Mouse (Mus musculus): Measurements from ENCODE around the gene Poldip2. TPM values are rescaled to one million over a fixed set of nuclear protein-coding genes. Genes with fewer than 3 reads are reported as not detected.
"Not testable (repeated sequence)": the region's sequence is repeated elsewhere in the genome, so short reads cannot be mapped to it uniquely, and the experiment has no call there.

The Poldip2 gene
- total and polyA plus RNA-seq, 2 experiments from 2014 or later: 139 to 175 TPM

- H3K27me3 ChIP-seq (ENCODE audit: insufficient read depth, low read length): no peaks in the 10 kb centered on the region
- DNase-seq (no peak), ATAC-seq (no peak)
Measured at GRCm38 (mm10) chr11:78531046-78531445, 19.1 kb downstream of the Poldip2 start.

GRCm38 (mm10) chr11:78531515-78531914, 19.5 kb downstream of the Poldip2 start:
- not testable (repeated sequence) for DNase-seq; H3K9ac ChIP-seq; H3K4me2 ChIP-seq (ENCODE audit: low read depth); H3K9me3 ChIP-seq (ENCODE audit: low read length); H3K4me3 ChIP-seq (ENCODE audit: low read depth, low read length); H3K27me3 ChIP-seq (ENCODE audit: insufficient read depth, low read length); H3K27ac ChIP-seq (ENCODE audit: low read depth, low read length); ATAC-seq
- H3K36me3 ChIP-seq (ENCODE audit: insufficient read depth): peaks cover 35% of the 10 kb centered on the region
- peaks cover 10% of the 10 kb centered on the region for H3K4me1 ChIP-seq (ENCODE audit: insufficient read depth)
- WGBS: 91% methylated on average over 10 of the region's 10 CpGs

More at GRCm38 (mm10) chr11:78531046-78531445, 19.1 kb downstream of the Poldip2 start:
- Histone ChIP-seq H3K9ac (no peak overlapping the region), H3K9me3 (ENCODE audit: low read length) (no peaks in the 10 kb centered on the region), H3K27ac (ENCODE audit: low read depth, low read length) (no peak overlapping the region), H3K4me1 (ENCODE audit: insufficient read depth) (peaks cover 10% of the 10 kb centered on the region), H3K4me2 (ENCODE audit: low read depth) (no peak overlapping the region), H3K4me3 (ENCODE audit: low read depth, low read length) (no peak overlapping the region), H3K36me3 (ENCODE audit: insufficient read depth) (peaks cover 40% of the 10 kb centered on the region)
- WGBS: 78% methylated on average over 6 of the region's 6 CpGs
- TF ChIP-seq CTCF (IDR thresholded peaks at IDR 0.05; ENCODE audit: low read depth): no peak

GRCm38 (mm10) chr11:78534516-78534915, 22.5 kb downstream of the Poldip2 start:
- H3K9me3 ChIP-seq (ENCODE audit: low read length): no peaks in the 10 kb centered on the region
- no peak for DNase-seq
- no peak overlapping the region for H3K27ac ChIP-seq (ENCODE audit: low read depth, low read length)
- TF ChIP-seq CTCF (IDR thresholded peaks at IDR 0.05; ENCODE audit: low read depth): 0 out of 2 replicates have a peak, but pooled peaks have one; percentile 14
- 87% methylated on average over 4 of the region's 4 CpGs for WGBS
- 0 out of 2 replicates have a peak overlapping the region, but pooled peaks have one; percentile 65 for H3K4me3 ChIP-seq (ENCODE audit: low read depth, low read length)
- ATAC-seq: no peak
- no peaks in the 10 kb centered on the region for H3K27me3 ChIP-seq (ENCODE audit: insufficient read depth, low read length)
- H3K4me1 ChIP-seq (ENCODE audit: insufficient read depth): peaks cover 10% of the 10 kb centered on the region
- H3K36me3 ChIP-seq (ENCODE audit: insufficient read depth): peaks cover 15% of the 10 kb centered on the region
- no peak overlapping the region for H3K9ac ChIP-seq
- H3K4me2 ChIP-seq (ENCODE audit: low read depth): peak overlapping the region; percentile 64

GRCm38 (mm10) chr11:78535376-78536079, 23.5 kb downstream of the Poldip2 start:
- Histone ChIP-seq H3K4me1 (ENCODE audit: insufficient read depth) (peaks cover 10% of the 10 kb centered on the region), H3K4me2 (ENCODE audit: low read depth) (peak overlapping the region; percentile 64), H3K9ac (peak overlapping the region; percentile 68), H3K27me3 (ENCODE audit: insufficient read depth, low read length) (no peaks in the 10 kb centered on the region), H3K4me3 (ENCODE audit: low read depth, low read length) (peak overlapping the region; percentile 65), H3K9me3 (ENCODE audit: low read length) (no peaks in the 10 kb centered on the region), H3K27ac (ENCODE audit: low read depth, low read length) (peak overlapping the region; percentile 87), H3K36me3 (ENCODE audit: insufficient read depth) (peaks cover 16% of the 10 kb centered on the region)
- TF ChIP-seq CTCF (IDR thresholded peaks at IDR 0.05; ENCODE audit: low read depth): no peak
- under 1% methylated on average over 23 of the region's 23 CpGs for WGBS
- ATAC-seq (peak; percentile 58), DNase-seq (peak; percentile 41)

- H3K27me3 ChIP-seq (ENCODE audit: insufficient read depth, low read length): no peaks in the 10 kb centered on the region
- peak; percentile 98 for DNase-seq
- under 1% methylated on average over 52 of the region's 52 CpGs for WGBS
- peak within 1 kb of the TSS; percentile 75 for H3K9ac ChIP-seq
- H3K36me3 ChIP-seq (ENCODE audit: insufficient read depth): peaks cover 21% of the 10 kb centered on the region
- H3K4me1 ChIP-seq (ENCODE audit: insufficient read depth): peaks cover 10% of the 10 kb centered on the region
- no peaks in the 10 kb centered on the region for H3K9me3 ChIP-seq (ENCODE audit: low read length)
- peak within 1 kb of the TSS; percentile 77 for H3K4me2 ChIP-seq (ENCODE audit: low read depth)
- peak within 1 kb of the TSS; percentile 87 for H3K27ac ChIP-seq (ENCODE audit: low read depth, low read length)
- peak within 1 kb of the TSS; percentile 65 for H3K4me3 ChIP-seq (ENCODE audit: low read depth, low read length)
- peak; percentile 99 for ATAC-seq
- TF ChIP-seq CTCF (IDR thresholded peaks at IDR 0.05; ENCODE audit: low read depth): 0 out of 2 replicates have a peak, but pooled peaks have one; percentile 9
Measured at GRCm38 (mm10) chr11:78536080-78536689, 24.2 kb downstream of the Poldip2 start, which contains the start of the genes Tnfaip1 and Ift20. Gene Tnfaip1, minus strand, starts transcription at chr11:78536332. Gene Ift20, plus strand, starts transcription at chr11:78536361.

- Histone ChIP-seq H3K4me2 (ENCODE audit: low read depth) (peak overlapping the region; percentile 77), H3K9me3 (ENCODE audit: low read length) (no peaks in the 10 kb centered on the region), H3K36me3 (ENCODE audit: insufficient read depth) (peaks cover 21% of the 10 kb centered on the region), H3K9ac (peak overlapping the region; percentile 75), H3K4me1 (ENCODE audit: insufficient read depth) (peaks cover 10% of the 10 kb centered on the region), H3K27ac (ENCODE audit: low read depth, low read length) (peak overlapping the region; percentile 85), H3K27me3 (ENCODE audit: insufficient read depth, low read length) (no peaks in the 10 kb centered on the region), H3K4me3 (ENCODE audit: low read depth, low read length) (peak overlapping the region; percentile 65)
- 3% methylated on average over 14 of the region's 14 CpGs for WGBS
- no peak for DNase-seq
- no peak for TF ChIP-seq CTCF (IDR thresholded peaks at IDR 0.05; ENCODE audit: low read depth)
- no peak for ATAC-seq
Measured at GRCm38 (mm10) chr11:78536690-78537084, 24.7 kb downstream of the Poldip2 start.

GRCm38 (mm10) chr11:78540358-78540757, 28.4 kb downstream of the Poldip2 start:
- Histone ChIP-seq H3K27ac (ENCODE audit: low read depth, low read length) (no peak overlapping the region), H3K36me3 (ENCODE audit: insufficient read depth) (peaks cover 36% of the 10 kb centered on the region), H3K4me3 (ENCODE audit: low read depth, low read length) (no peak overlapping the region), H3K9me3 (ENCODE audit: low read length) (no peaks in the 10 kb centered on the region), H3K4me1 (ENCODE audit: insufficient read depth) (no peaks in the 10 kb centered on the region), H3K9ac (no peak overlapping the region), H3K27me3 (ENCODE audit: insufficient read depth, low read length) (no peaks in the 10 kb centered on the region), H3K4me2 (ENCODE audit: low read depth) (no peak overlapping the region)
- no peak for TF ChIP-seq CTCF (IDR thresholded peaks at IDR 0.05; ENCODE audit: low read depth)
- WGBS: 91% methylated on average over 3 of the region's 3 CpGs
- ATAC-seq: no peak
- no peak for DNase-seq

All from forebrain, postnatal 0 days (tissue).